Mouse (Mus musculus) kidney, adult 18-20 months (tissue): ENCODE measurements around the gene Ndufa13.

Experiments used
- DNase-seq: peaks from one replicate; pipeline ENCODE4 v3.0.0; 2021

Gene Ndufa13

DNA sequence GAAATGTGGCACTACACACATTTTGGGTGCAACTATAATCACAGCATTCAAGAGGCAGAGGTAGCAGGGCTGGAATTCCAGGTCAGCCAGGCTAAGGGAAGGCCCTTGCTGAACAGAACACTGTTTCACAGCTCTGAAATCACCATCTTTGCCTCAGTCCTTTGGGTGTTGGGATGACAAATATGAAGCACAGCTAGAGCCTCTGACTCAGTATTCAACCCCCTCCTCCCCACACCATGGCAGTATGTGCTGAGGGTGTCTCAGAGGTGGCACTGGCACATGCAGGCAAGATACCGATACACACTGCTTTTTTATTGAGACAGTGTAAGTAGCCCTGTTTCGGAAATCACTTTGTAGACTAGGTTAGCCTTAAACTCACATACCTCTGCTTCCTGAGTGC lies 3.9 kb upstream of the Ndufa13 start:
- DNase-seq: no peak

DNA sequence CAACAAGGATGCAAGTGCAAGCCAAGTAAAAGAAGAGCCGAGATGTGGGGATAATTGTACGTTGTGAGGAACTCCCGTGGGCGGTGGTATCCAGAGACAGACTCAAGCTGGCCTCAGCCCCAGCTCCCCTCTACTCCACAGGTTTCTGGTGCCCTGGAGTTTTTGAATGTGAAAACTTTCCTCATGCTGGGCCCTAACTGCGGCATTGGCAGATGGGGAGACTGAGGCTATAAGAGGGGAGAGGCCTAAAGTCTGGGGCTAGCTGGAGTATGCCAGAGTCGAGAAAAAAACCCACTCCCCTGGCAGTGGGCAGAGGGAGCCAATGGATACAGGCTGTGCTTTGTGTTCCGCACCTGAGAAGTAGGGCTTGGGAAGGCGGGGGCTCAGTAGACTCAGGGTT lies 1.7 kb upstream of the Ndufa13 start:
- DNase-seq: no peak

DNA sequence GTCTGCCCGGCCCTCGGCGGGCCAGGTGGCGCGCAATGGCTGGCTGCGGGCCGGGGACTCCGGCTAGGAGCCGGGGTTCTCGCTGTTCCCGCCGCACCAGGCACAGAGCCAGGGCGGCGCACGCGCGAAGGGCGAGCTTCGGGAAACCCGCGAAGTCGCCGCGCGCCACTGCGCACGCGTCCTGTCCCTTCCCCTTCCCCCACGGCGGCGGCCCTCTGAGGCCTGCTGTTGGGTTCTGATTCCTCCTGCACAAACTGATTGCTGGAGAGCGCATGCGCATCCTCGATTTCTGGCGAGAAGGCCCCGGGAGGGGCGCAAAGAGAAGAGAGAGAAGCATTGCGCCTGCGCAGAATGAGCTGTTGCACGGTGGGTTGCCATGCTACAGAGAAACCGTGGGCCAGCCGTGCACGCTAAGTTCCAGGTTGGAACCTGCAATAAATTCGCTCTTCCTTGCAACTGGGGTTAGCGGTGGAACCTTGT lies 745 bp upstream of the Ndufa13 start:
- DNase-seq: peak; percentile 97

DNA sequence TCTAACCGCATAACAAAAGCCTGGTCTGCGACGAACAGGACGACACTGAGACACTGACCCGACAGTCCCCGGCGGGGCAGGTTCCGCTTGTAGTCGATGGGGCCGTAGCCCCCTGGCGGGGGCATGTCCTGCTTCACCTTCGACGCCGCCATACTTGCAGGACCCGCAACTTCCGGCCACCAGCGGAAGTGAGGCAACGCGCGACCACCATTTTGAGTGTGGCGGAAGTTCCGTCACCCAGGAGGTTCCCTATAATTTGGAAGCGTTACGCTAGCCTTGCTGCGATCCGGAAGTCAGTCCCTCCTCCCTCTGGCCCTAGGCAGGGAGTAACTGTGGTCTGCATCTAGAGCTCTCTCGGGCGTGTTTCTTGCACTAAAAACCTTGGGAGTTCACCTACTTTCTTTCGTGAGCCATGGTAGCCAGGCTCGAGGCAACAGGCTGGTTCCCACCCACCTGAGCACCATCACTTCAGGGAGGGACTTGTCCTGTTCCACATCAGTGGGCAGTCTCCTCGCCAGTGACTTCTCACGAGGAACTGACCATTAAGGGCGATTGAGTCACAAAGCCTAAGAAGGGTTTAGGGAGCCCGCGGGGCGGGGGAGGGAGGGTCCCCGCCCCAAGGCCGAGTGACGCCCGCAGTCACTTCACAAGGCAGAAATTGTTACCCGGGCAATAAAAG lies 735 bp downstream of the Ndufa13 start:
- peak; percentile 99 for DNase-seq

DNA sequence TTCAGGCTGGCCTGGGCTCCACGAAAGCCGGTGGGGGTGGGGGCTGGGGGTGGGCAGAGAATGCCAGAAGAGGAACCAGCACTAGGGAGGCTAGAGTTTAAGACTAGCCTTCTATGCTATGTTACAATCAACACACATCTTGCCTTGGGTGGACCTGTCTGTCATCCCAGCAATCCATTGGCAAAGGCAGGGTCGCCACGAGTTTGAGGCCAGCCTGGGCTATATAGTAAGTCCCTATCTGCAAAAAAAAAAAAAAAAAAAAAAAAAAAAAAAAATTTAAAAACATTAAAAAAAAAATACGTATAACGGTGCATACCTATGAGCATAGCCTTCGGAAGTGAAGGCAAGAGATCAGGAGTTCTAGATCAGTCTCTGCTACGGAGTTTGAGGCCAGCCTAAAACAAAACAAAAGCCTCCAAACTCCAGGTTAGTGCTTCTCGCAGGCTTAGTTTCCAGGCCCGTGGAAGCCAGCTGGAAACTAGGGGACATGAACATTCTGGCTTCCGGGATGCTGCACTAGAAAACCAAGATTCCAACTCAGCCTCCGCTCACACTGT lies 1.4 kb downstream of the Ndufa13 start:
- peak; percentile 39 for DNase-seq

DNA sequence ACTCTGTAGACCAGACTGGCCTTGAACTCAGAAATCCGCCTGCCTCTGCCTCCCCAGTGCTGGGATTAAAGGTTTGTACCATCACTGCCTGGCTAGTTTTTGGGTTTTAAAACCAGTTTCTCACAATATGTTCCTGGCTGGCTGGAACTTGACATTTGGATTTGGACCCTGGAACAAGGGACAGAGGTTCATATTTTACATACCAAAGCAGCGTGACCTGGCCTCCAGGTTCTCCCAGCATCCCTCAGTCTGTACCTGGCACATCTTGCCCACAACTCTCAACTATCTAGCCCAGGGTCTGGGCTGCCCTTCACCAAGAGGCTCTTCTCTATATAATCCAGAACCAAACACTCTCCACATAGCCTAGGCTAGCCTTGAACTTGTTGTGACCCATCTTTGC lies 2.5 kb downstream of the Ndufa13 start:
- no peak for DNase-seq

DNA sequence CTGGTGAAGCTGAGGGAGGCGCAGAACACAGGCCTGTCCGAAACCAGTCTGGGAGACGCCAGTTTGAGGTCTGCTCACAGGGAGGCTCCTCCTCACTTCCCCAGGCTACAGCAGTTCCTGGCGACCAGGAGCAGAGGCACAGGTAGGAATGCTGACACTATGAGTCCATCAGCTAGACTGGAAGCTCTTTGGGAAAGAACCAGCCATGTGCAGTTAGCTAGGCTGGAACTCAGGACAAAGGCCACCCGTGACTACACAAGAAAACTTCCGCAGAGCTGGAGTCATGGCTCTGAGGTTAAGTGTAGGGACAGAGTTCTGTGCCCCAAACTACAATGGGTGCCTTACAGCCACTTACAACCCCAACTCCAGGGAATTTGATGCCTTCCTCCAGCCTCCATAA lies 4.5 kb downstream of the Ndufa13 start:
- DNase-seq: no peak

DNA sequence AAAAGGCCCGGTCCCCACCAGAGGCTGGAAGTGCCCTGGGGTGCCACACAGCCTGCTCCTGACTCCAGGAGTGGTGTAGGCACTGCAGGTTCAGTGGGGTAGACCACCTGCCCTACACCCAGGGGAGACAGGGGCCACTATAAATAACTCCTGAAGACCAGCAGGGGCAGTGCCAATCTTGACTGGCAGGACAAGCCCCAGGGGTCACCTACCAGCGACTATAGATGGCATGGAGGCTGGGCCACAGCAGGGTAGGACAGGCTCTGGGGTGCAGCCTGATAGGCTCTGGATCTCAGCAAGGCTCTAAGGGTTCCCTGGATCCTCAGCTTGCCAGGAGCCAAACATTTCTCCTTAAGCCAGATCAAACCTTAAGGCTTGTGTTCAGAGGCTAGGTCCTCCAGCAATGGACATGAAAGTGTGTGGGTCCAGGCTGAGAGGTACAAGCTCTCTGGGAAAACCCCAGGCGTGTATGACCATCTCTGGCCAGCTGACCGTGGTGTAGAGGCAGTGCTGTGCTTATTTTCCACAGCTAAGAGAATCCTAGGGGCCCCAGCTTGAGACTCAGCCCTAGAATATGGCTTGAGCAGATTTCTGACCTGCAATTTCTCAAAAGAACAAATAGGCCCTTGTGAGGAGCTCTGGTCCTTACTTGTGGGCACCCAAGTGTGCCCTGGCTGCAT lies 6.4 kb downstream of the Ndufa13 start:
- DNase-seq: no peak

DNA sequence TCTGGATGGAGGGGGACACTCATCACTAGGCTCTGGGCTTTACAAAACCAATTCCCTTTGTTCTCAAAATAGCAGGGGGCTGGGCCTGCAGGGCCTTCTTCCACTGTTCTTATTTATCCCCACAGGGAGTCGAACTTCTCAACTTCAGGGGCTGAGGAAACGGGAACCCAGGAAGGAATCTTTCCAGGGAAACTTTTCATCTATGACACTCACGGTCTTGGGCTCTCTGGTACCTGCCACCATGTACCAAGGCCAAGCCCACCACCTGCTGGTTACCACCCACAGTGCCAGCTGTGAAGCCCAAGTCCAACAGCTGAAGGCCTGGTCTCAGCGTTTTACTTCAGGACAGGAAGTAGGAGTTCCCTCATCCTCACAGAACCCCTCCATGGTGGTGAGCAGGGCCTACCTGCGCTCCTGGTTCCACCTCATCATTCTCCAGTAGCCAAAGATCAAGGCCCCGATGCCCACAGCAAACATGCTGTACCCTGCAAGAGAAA lies 7.5 kb downstream of the Ndufa13 start:
- no peak for DNase-seq

DNA sequence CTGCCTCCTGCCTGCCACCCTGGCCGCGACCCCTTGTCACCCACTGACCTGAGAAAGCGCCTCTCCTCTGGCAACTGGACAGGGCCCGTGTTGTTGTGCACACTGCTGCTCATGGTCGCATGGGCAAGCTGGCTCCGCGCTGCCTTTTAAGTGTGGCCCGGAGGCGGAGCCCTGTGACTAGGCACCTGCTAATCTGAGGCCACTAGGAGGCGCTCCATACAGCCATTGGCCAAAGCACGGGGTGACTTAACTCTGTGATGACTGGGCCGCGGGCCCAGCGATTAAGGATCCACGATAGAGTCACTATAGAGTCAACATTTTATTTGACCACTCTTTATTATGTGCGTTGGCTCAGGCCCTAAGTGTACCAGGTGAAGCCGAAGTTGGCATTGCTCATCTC lies 8.5 kb downstream of the Ndufa13 start:
- DNase-seq: peak; percentile 52

DNA sequence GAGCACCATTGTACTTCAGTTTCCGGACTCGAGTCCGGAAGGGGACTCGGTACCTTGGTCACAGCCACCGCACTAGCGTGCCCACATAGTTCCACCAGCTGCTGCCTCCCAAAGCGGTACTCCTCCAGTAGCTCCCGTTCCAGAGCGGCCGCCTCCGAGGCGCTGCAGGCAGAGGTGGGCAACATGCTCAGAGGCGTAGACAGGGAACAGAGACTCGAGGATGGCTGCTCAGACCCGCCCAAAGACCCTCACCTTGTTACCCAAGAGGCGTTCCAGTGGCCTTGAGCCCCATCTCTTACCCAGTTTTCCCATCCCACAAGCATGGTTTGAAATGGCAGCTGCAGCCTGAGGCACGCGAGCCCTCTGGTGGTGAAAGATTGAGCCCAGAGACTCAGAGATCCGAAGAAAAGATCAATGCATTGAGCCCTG lies 11.5 kb downstream of the Ndufa13 start:
- DNase-seq: peak; percentile 46

DNA sequence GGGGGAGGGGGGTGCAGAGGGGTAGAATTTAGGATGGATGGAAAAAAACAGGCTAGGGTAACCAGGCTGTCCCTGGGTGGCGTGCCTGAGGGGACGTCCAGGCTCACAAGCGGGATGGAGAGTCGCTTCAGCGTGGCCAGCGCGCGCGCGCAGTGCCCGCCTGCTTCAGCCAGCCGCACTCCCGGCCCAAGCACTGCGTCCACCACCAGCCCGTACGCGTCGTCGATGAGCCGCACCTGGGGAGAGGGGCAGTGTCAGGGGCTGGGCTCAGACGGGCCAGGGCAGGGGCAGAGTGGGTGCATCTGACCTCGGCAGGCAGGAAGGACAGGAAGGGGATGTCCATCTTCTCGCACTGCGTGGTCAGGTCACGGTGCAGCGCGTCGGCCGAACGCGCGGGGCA lies 13.5 kb downstream of the Ndufa13 start:
- no peak for DNase-seq

DNA sequence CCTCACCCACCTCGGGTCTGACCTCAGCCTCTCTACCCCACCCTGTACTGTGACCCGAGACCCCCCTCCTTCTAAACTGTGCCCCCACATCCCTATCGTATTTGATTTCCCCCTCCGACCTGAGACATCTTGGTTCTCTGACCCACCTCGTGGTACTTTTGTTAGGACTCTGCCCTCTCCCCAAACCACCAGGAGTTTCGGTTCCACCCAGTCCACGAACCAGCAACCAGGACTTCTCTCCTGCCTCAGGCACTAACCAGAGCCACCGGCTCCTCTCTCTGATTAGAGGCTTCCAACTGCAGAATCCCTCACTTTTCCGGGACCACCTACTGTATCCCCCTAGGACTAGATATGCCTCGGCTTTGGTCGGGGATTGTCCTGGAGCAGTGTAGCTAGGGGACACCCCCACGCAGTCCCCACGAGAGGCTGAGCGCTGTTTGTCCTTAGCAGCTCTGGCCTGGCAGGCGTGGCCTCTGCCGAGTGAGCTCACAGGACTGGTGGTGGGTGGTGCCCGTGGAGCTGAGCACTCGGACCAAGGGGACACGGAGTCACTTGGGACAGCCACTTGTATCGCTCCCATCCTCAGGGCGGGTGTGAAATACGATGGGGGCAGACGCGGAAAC lies 14.0 kb downstream of the Ndufa13 start:
- DNase-seq: peak; percentile 24

DNA sequence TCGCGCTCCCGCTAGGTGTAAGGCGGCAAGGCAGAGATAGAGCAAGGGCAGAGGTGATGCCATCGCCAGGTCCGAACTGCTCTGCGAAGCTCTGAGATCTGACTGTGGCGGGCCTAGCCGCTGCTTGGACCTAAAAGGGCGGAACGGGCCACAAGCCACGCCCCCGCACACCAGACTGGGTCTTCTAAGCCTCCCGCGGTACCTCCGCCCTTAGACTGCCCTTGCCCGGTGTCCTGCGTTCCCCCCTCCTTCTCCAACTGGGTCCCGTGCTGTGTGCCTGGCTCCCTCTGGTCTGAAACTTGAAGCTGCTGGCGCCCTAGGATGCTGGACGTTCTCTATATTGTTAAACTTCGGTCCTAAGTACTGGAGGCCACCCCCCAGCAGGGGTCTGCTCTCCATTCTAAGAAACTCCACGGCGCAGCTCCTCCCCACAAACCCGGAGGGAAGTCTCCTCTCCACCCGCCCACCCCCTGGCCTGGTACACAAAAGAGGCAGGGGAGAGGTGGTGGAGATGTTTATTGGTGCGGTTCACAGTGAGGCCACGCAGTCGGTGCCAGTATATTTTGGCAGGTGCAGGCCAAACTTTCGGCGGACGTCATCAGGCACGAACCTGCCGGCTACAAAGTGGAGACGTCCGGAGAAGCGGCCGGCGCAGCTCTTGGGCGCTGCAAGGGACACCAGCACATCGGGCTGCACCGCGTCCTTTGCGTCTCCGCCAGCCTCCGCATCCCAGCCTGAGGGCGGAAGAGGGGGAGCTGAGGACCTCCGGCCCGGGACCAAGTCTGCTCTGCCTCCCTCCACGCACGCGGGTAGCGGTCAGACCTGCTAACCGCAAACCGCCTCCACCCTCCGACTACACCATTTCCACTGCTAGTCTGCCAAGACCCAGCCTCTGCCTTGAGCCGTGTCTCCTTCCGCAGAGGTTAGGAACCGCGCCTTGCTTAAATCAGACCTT lies 14.8 kb downstream of the Ndufa13 start, which contains the start of gene Cilp2:
Cilp2 (minus strand) TSS at position 399 of the 955 bp plus-strand sequence.
- peak; percentile 54 for DNase-seq

DNA sequence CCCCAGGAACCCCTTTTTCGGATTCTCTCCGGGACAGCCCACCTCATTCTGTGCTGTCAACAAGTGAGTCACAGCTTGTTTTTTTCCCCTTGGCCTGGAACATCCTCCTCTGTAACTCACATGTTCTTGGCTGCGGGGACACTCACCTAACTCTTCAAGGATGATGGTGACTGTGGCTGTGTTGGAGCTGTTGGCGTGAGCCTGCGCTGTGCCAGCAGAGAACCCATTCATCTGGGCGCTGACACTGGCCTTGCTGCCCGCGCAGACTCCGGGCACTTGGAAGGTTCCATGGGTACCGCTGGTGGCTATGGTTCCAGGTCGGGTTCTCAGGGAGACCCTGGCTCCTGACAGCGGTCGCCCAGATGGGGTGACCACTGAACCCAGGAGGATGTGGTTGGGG lies 18.2 kb downstream of the Ndufa13 start:
- DNase-seq: no peak

DNA sequence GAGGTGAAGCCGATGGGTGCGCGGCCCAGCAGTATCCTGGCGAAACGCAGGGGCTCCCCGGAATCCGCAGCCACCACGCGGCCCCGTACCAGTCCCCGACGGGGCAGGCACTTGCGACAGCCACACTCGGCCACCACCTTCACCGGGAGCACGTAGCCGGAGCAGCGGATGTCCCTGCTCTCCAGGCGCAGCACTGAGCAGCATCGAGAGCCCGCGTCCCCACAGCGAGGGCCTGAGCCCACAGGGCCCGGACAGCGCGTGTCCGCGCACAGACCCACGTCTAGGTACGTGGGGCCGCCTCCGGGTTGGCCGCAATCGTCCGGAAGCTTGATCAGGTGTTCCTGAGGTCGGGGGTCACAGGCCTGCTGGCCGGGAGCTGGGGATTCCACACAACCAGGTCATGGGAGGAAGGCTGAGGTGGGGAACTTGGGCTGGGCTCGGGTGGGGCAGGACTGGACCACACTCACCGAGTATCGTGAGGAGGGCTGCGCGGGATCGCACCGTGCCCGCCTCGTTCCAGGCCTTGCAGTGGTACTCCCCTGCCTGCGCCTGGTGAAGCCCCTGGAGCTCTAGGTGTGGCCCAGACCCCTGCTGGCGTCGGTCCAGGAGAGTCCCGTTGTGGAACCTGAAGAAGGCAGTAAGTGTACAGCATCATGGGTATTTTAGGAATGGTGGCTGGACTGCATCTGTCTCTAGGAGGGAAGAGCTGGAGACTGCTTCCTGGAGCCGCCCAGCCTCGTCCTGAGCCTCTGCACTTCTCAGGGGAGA lies 19.3 kb downstream of the Ndufa13 start:
- DNase-seq: no peak

DNA sequence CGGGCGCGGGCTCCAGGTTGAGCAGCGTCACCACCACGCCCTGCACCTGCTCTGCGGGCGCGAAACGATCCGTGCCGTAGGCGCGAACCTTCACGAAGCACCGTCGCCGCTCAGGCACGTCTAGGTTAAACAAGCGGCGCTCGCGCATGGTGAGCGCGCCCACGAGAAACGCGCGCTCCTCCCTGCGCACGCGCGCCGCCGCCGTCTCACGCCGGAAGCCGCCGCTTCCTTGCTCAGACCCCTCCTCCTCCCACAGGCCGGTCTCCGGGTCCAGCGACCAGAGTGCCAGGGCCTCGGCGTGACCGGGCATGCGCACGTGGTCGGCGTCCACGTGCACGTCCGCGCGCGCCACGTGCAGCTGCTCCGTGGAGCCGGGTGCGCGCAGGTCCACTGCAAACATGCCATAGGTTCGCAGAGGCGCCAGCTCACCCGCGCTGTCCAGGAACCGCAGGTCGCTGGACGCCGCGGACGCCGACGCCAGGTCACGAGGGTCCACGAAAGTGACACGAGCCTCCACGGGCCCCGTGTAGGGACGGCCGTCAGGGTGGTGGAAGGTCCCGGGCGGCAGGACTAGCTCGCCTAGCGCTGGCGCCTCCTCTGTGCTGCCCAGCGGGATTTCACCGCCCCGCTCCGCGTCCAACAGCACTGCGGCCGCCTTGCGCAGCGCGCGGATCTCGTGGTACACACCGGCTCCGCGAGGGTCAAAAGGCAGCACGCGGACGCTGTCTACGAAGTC lies 20.2 kb downstream of the Ndufa13 start:
- peak; percentile 58 for DNase-seq

DNA sequence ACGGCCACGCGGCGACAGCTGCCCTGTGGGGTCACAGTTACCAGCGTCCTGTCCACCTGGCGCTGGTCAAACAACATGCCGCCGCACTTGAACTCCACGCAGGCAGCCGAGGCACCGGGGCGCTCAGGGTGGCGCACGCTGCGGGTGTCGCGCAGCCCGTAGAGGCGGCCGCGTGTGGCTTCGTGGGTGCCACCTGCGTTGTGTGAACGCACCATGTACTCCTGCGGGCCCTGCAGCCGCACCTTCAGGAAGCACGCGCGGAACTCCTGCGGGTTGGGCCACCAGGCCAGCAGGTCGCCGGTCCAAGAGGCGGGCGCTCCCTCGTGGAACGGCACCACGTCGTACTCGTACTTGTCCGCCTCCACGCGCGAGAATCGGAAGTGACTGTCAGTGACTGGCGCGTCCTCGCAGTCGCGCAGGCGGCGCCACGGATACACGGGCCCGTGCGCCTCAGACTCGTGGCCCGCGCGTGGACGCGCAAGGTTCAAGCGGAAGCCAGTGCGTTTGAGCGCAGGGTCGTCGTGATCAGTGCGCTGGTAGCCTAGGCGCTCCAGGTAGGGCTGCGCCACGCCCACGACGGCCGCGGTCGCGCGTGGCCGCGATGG lies 21.0 kb downstream of the Ndufa13 start:
- no peak for DNase-seq

DNA sequence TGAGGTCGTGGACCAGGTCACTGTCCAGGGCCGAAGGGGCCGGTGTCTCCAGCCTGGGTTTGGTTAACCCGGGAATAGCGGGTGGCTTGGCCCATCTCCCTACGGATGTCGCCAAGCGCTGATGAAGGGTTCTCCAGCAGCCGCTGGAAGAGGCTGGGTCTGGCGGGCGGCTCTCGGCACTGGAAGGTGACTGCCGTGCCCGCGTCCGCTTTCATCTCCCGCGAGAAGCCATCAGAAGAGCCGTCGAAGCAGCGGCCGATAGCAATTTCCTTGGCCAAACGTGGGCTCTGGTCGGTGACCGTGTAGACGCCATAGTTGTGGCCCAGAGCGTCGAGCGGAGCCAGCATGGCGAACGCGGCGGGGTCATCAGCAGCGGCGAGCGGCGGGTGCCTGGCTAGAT lies 21.5 kb downstream of the Ndufa13 start:
- no peak for DNase-seq

DNA sequence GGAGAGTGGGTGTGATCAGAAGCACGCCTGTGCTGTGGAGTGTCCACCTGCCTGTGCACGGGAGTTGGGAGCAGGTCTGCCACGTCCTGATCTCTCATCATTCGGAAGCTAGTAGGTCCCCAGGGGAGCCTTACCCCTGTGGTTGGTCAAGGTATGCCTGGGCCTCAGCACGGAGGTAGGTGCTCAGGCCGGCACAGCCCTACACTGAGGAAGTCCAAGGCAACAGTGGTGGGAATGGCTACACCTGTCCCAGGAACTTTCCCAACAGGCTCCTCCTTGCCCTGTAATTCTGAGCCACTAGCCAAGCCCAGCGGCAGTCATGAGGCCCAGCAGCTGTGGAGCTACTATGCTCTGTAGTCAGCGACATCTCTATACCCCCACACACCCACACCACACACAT lies 22.7 kb downstream of the Ndufa13 start:
- DNase-seq: no peak
